ENCODE assay signal across 11 mouse cellular contexts in genomic region chr8:111568029-111568428, GRCm38 (mm10). TPM values are rescaled to one million over a fixed set of nuclear protein-coding genes. Genes with fewer than 3 reads are reported as not detected.
DNase-seq lines count a peak whose midpoint lies in the region; ATAC-seq and TF ChIP-seq lines count a peak whose summit lies in the region.
"Had no signal": no experiment of that assay in that cellular context is flagged by ENCODE, and none has a peak within 500 bp of the region (broad histone marks: within the 10 kb centered on the region; RNA-seq: fewer than 3 reads in every experiment).

No protein-coding gene starts in this region.

- ATAC-seq in forebrain, embryonic 12.5 days (ENCODE audit: low FRiP score) = no peak
- ATAC-seq in limb, embryonic 14.5 days (ENCODE audit: low FRiP score, low read depth) = no peak
- ATAC-seq in embryonic facial prominence, embryonic 14.5 days (ENCODE audit: low read depth) = 0 out of 2 replicates have a peak, but pooled peaks have one; percentile 30
- peak; percentile 61 for ATAC-seq in megakaryocyte progenitor cell, adult 5-6 weeks (replicated peaks; ENCODE audit: poor library complexity)
- ATAC-seq: lung, postnatal 0 days had no signal

- peaks cover 53% of the 10 kb centered on the region for H3K4me1 ChIP-seq in forebrain, embryonic 10.5 days
- peaks cover 50% of the 10 kb centered on the region for H3K4me1 ChIP-seq in forebrain, embryonic 12.5 days
- H3K4me1 ChIP-seq in limb, embryonic 14.5 days (ENCODE audit: control insufficient read depth, insufficient read depth, low read length) = peaks cover 20% of the 10 kb centered on the region; the same call in 1 of the 2 replicates
- peaks cover 32% of the 10 kb centered on the region for H3K4me1 ChIP-seq in limb, embryonic 10.5 days
- peaks cover 11% of the 10 kb centered on the region for H3K4me1 ChIP-seq in embryonic facial prominence, embryonic 14.5 days (ENCODE audit: control insufficient read depth, insufficient read depth, low read length)

- no peak for TF ChIP-seq POLR2A in limb, embryonic 14.5 days (IDR thresholded peaks at IDR 0.05; ENCODE audit: borderline replicate concordance, extremely low read depth, insufficient read depth, insufficient read length)

- H3K27me3 ChIP-seq in forebrain, embryonic 10.5 days (ENCODE audit: poor library complexity, severe bottlenecking) = no peaks in the 10 kb centered on the region
- H3K27me3 ChIP-seq in forebrain, embryonic 12.5 days = no peaks in the 10 kb centered on the region
- H3K27me3 ChIP-seq in limb, embryonic 14.5 days (ENCODE audit: control insufficient read depth, insufficient read depth, low read length) = no peaks in the 10 kb centered on the region
- no peaks in the 10 kb centered on the region for H3K27me3 ChIP-seq in limb, embryonic 10.5 days (ENCODE audit: low read depth, poor library complexity, severe bottlenecking)
- no peaks in the 10 kb centered on the region for H3K27me3 ChIP-seq in embryonic facial prominence, embryonic 14.5 days (replicated peaks; ENCODE audit: control insufficient read depth, insufficient read depth, low read length)

- no peaks in the 10 kb centered on the region for H3K9me3 ChIP-seq in forebrain, embryonic 10.5 days
- H3K9me3 ChIP-seq in forebrain, embryonic 12.5 days = no peaks in the 10 kb centered on the region
- H3K9me3 ChIP-seq in limb, embryonic 14.5 days (ENCODE audit: control insufficient read depth, low read length) = no peaks in the 10 kb centered on the region
- no peaks in the 10 kb centered on the region for H3K9me3 ChIP-seq in limb, embryonic 10.5 days (replicated peaks)
- no peaks in the 10 kb centered on the region for H3K9me3 ChIP-seq in embryonic facial prominence, embryonic 14.5 days (ENCODE audit: control insufficient read depth, low read length)

- WGBS in forebrain, embryonic 10.5 days = 79% methylated on average over 3 of the region's 3 CpGs
- 73% methylated on average over 3 of the region's 3 CpGs for WGBS in forebrain, embryonic 12.5 days
- 41% methylated on average over 3 of the region's 3 CpGs for WGBS in limb, embryonic 14.5 days
- 40% methylated on average over 3 of the region's 3 CpGs for WGBS in limb, embryonic 10.5 days
- WGBS in embryonic facial prominence, embryonic 14.5 days = 53% methylated on average over 3 of the region's 3 CpGs

- H3K27ac ChIP-seq in forebrain, embryonic 10.5 days = peak overlapping the region; percentile 17; the same call in 1 of the 2 replicates
- no peak overlapping the region for H3K27ac ChIP-seq in forebrain, embryonic 12.5 days
- no peak overlapping the region for H3K27ac ChIP-seq in limb, embryonic 14.5 days (replicated peaks; ENCODE audit: low read depth, low read length)
- H3K27ac ChIP-seq in limb, embryonic 10.5 days = no peak overlapping the region
- H3K27ac ChIP-seq in embryonic facial prominence, embryonic 14.5 days (replicated peaks; ENCODE audit: low read depth, low read length) = no peak overlapping the region

- H3K9ac ChIP-seq in forebrain, embryonic 12.5 days = no peak overlapping the region
- H3K9ac ChIP-seq in limb, embryonic 14.5 days (ENCODE audit: low read depth, low read length, severe bottlenecking) = 0 out of 2 replicates have a peak overlapping the region, but pooled peaks have one; percentile 16
- H3K9ac ChIP-seq in embryonic facial prominence, embryonic 14.5 days (ENCODE audit: low read depth, low read length) = no peak overlapping the region

- DNase-seq in forebrain, embryonic 10.5 days (ENCODE audit: extremely low spot score, low spot score) = no peak
- no peak for DNase-seq in limb, embryonic 14.5 days (ENCODE audit: low spot score)
- no peak for DNase-seq in limb, embryonic 10.5 days (ENCODE audit: low spot score)
- no peak for DNase-seq in embryonic facial prominence, embryonic 14.5 days (ENCODE audit: low spot score)
- no peak for DNase-seq in right cerebral cortex, postnatal 36 days (ENCODE audit: low spot score in 2 of 2)
- DNase-seq in urinary bladder, postnatal 10 days (ENCODE audit: low spot score) = no peak
- DNase-seq: adrenal gland, postnatal 14 days; kidney, adult 8-10 months had no signal

- no peak overlapping the region for H3K4me3 ChIP-seq in forebrain, embryonic 10.5 days
- no peak overlapping the region for H3K4me3 ChIP-seq in forebrain, embryonic 12.5 days (replicated peaks)
- no peak overlapping the region for H3K4me3 ChIP-seq in limb, embryonic 14.5 days (replicated peaks; ENCODE audit: low read length)
- no peak overlapping the region for H3K4me3 ChIP-seq in limb, embryonic 10.5 days
- H3K4me3 ChIP-seq in embryonic facial prominence, embryonic 14.5 days (ENCODE audit: low read depth, low read length) = no peak overlapping the region

- peaks cover 17% of the 10 kb centered on the region for H3K36me3 ChIP-seq in forebrain, embryonic 10.5 days (replicated peaks)
- no peaks in the 10 kb centered on the region for H3K36me3 ChIP-seq in forebrain, embryonic 12.5 days (replicated peaks)
- no peaks in the 10 kb centered on the region for H3K36me3 ChIP-seq in limb, embryonic 14.5 days (ENCODE audit: control insufficient read depth, insufficient read depth, low read length)
- H3K36me3 ChIP-seq in limb, embryonic 10.5 days = peaks cover 12% of the 10 kb centered on the region; the same call in 1 of the 2 replicates
- no peaks in the 10 kb centered on the region for H3K36me3 ChIP-seq in embryonic facial prominence, embryonic 14.5 days (ENCODE audit: control insufficient read depth, insufficient read depth, low read length)

- no peak overlapping the region for H3K4me2 ChIP-seq in forebrain, embryonic 12.5 days
- no peak overlapping the region for H3K4me2 ChIP-seq in limb, embryonic 14.5 days (replicated peaks; ENCODE audit: low read depth, low read length, severe bottlenecking)
- H3K4me2 ChIP-seq in embryonic facial prominence, embryonic 14.5 days (ENCODE audit: low read depth, low read length) = no peak overlapping the region

RNA-seq across cellular contexts. Expression of gene Znrf1, which starts 32.1 kb away (rescaled TPM):
- polyA plus RNA-seq in forebrain, embryonic 10.5 days (2016; fragmentation: Nextera tagmentation; extraction: Ambion mirVana) = 22.8 and 25.3 TPM in 2 replicates
- polyA plus RNA-seq in forebrain, embryonic 12.5 days (2016; fragmentation: Nextera tagmentation; extraction: Ambion mirVana) = 71.8 and 73.8 TPM in 2 replicates
- 133 and 158 TPM in 2 replicates for polyA plus RNA-seq in limb, embryonic 14.5 days (2012; rRNA removed)
- 42.4 and 55.3 TPM in 2 replicates for polyA plus RNA-seq in limb, embryonic 14.5 days (2014; fragmentation: Nextera tagmentation; extraction: Ambion mirVana)
- 42.1 and 44.8 TPM in 2 replicates for polyA plus RNA-seq in limb, embryonic 10.5 days (2016; fragmentation: Nextera tagmentation; extraction: Ambion mirVana)
- 35.6 and 39.1 TPM in 2 replicates for polyA plus RNA-seq in embryonic facial prominence, embryonic 14.5 days (2014; fragmentation: Nextera tagmentation; extraction: Ambion mirVana)
- total RNA-seq in megakaryocyte progenitor cell, adult 5-6 weeks (2015) = 71.1 and 76.6 TPM in 2 replicates
- total RNA-seq in megakaryocyte progenitor cell, adult 5-6 weeks (2017) = 57.9 and 66.1 TPM in 2 replicates

RNA-seq across cellular contexts. Expression of gene Wdr59, which starts 46.1 kb away (rescaled TPM):
- 5.0 and 5.7 TPM in 2 replicates for polyA plus RNA-seq in forebrain, embryonic 10.5 days (2016; fragmentation: Nextera tagmentation; extraction: Ambion mirVana)
- polyA plus RNA-seq in forebrain, embryonic 12.5 days (2016; fragmentation: Nextera tagmentation; extraction: Ambion mirVana) = 5.7 and 5.9 TPM in 2 replicates
- 11.5 and 13.3 TPM in 2 replicates for polyA plus RNA-seq in limb, embryonic 14.5 days (2012; rRNA removed)
- 6.0 and 6.1 TPM in 2 replicates for polyA plus RNA-seq in limb, embryonic 14.5 days (2014; fragmentation: Nextera tagmentation; extraction: Ambion mirVana)
- polyA plus RNA-seq in limb, embryonic 10.5 days (2016; fragmentation: Nextera tagmentation; extraction: Ambion mirVana) = 5.7 and 6.4 TPM in 2 replicates
- 4.6 and 4.7 TPM in 2 replicates for polyA plus RNA-seq in embryonic facial prominence, embryonic 14.5 days (2014; fragmentation: Nextera tagmentation; extraction: Ambion mirVana)
- total RNA-seq in megakaryocyte progenitor cell, adult 5-6 weeks (2015) = 4.5 and 6.8 TPM in 2 replicates
- 5.7 and 6.3 TPM in 2 replicates for total RNA-seq in megakaryocyte progenitor cell, adult 5-6 weeks (2017)

Comparison
In these comparisons a context has a peak if more than half of its experiments do, and no peak if none do; other contexts are left out.
1. ATAC-seq: peak in embryonic facial prominence, embryonic 14.5 days (single experiment) and megakaryocyte progenitor cell, adult 5-6 weeks (single experiment); none in forebrain, embryonic 12.5 days (single experiment) and limb, embryonic 14.5 days (single experiment).